In the genomic region with DNA sequence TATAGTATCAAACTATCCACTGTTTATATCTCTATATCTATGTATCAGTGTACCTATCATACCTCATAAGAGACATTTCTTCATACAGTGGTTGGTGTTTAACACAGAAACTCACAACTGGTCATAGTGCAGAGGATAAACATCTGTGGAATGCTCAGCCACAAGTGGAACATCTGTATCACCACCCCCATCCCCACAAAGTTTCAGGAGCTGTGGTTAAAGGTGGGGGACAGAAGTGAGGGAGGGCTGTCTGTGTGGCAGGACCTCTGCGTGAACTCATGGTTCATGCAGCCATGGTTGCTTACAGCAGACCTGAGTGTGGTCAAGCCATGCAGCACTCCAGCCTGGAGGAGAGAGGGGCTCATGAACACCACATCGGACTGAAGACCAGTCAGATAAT, we compare ENCODE assay signal across 36 mouse cellular contexts.
"Had no signal": no experiment of that assay in that cellular context is flagged by ENCODE, and none has a peak within 500 bp of the region (broad histone marks: within the 10 kb centered on the region; RNA-seq: fewer than 3 reads in every experiment).

No protein-coding gene starts in this region.

- H3K9ac ChIP-seq: heart, embryonic 12.5 days; heart, embryonic 13.5 days; heart, embryonic 15.5 days; hindbrain, embryonic 12.5 days; hindbrain, embryonic 13.5 days; hindbrain, embryonic 14.5 days; hindbrain, embryonic 15.5 days; intestine, embryonic 15.5 days; kidney, embryonic 15.5 days had no signal

- H3K4me1 ChIP-seq: heart, embryonic 12.5 days; heart, embryonic 13.5 days; heart, embryonic 15.5 days; hindbrain, embryonic 12.5 days; intestine, embryonic 15.5 days; kidney, embryonic 15.5 days had no signal

- ATAC-seq: hindbrain, embryonic 16.5 days; hindbrain, postnatal 0 days; inflammation-experienced regulatory T-cells, adult 6 months; intestine, embryonic 15.5 days; intestine, embryonic 16.5 days; intestine, postnatal 0 days had no signal

- DNase-seq: heart, postnatal 10 days; heart, postnatal 14 days; heart, postnatal 36 days; heart, postnatal 4 days; kidney, adult 11 months; kidney, adult 18-20 months; kidney, adult 2 months; kidney, adult 8-10 months; kidney, adult 9 months; kidney, postnatal 10 days; kidney, postnatal 14 days; kidney, postnatal 25 days; kidney, postnatal 36 days; kidney, postnatal 4 days; layer of hippocampus, adult 9-11 months; layer of hippocampus, postnatal 36 days had no signal

- H3K27me3 ChIP-seq: heart, embryonic 12.5 days; hindbrain, embryonic 12.5 days; hindbrain, embryonic 13.5 days; hindbrain, embryonic 15.5 days; intestine, embryonic 15.5 days; kidney, embryonic 15.5 days had no signal

- H3K27ac ChIP-seq: heart, embryonic 10.5 days; heart, embryonic 13.5 days; heart, embryonic 15.5 days; hindbrain, embryonic 10.5 days; hindbrain, embryonic 12.5 days; hindbrain, embryonic 13.5 days; hindbrain, embryonic 14.5 days; hindbrain, embryonic 15.5 days; hindbrain, postnatal 0 days; intestine, embryonic 15.5 days; kidney, embryonic 15.5 days; kidney, postnatal 0 days; layer of hippocampus, adult 2 months; left cerebral cortex, adult 2 months had no signal

- H3K4me3 ChIP-seq: heart, embryonic 10.5 days; heart, embryonic 12.5 days; heart, embryonic 13.5 days; heart, embryonic 15.5 days; hindbrain, embryonic 10.5 days; hindbrain, embryonic 12.5 days; hindbrain, embryonic 13.5 days; hindbrain, embryonic 15.5 days; intestine, embryonic 15.5 days; kidney, embryonic 15.5 days; layer of hippocampus, adult 2 months; left cerebral cortex, adult 2 months had no signal

- H3K4me2 ChIP-seq: heart, embryonic 11.5 days; heart, embryonic 12.5 days; heart, embryonic 13.5 days; heart, embryonic 15.5 days; hindbrain, embryonic 12.5 days; hindbrain, embryonic 13.5 days; hindbrain, embryonic 14.5 days; hindbrain, embryonic 15.5 days; intestine, embryonic 15.5 days; kidney, embryonic 15.5 days had no signal

- H3K9me3 ChIP-seq: heart, embryonic 10.5 days; heart, embryonic 12.5 days; heart, embryonic 13.5 days; heart, embryonic 15.5 days; hindbrain, embryonic 10.5 days; hindbrain, embryonic 12.5 days; hindbrain, embryonic 13.5 days; hindbrain, embryonic 15.5 days; intestine, embryonic 15.5 days; kidney, embryonic 15.5 days had no signal

- H3K36me3 ChIP-seq: heart, embryonic 10.5 days; heart, embryonic 12.5 days; heart, embryonic 13.5 days; heart, embryonic 15.5 days; hindbrain, embryonic 10.5 days; hindbrain, embryonic 12.5 days; hindbrain, embryonic 13.5 days; hindbrain, embryonic 15.5 days; intestine, embryonic 15.5 days; kidney, embryonic 15.5 days had no signal
